Mouse (Mus musculus): ENCODE measurements around the gene Etfb.

GRCm38 (mm10) chr7:43483236-43483635 lies 39.4 kb downstream of the Etfb start:
- TF ChIP-seq CTCF (IDR thresholded peaks at IDR 0.05; ENCODE audit: low read depth, low read length) (no peak), GATA2 (IDR thresholded peaks at IDR 0.05; ENCODE audit: borderline replicate concordance, low read depth, low read length) (no peak)
